Mouse (Mus musculus): ENCODE results near the gene Ankib1.

Gene Ankib1

DNA sequence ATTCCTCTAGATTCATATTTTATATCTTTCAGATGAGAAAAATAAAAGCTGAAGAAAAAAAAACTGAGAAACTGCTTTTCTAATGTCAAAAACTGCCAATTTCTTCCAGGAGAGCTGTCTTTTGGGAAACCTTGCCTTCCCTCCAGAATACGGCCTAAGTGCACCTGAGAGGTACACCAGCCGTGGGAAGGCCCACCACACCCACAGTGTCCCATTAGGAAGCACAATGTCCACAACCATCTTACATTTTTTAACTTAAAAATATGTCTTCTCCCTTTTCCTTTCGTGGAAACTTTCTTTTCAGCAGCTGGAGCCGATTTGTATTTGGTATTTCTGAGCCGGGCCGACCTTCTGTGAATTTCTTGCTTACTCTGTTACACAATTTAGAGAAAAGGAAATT lies 156.2 kb downstream of the Ankib1 start:
- no peak for DNase-seq

DNA sequence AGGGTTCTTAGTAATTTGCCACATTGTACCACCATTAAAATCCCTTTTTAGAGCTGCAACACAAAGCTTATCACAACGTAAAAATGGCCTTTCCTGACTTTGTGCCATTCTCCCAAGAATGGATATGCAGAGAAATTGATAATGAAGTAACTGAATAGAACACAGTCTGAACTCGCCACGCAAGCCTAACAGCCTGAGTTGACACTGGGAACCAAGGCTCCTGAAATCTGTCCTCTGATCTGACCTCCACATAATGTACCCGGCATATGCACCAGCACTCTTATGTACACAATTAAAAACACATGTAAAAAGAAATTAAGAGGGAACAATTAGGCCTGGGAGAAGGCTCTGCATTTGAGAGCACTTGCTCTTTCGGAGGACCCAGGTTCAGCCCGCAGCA lies 157.4 kb downstream of the Ankib1 start:
- DNase-seq = no peak

DNA sequence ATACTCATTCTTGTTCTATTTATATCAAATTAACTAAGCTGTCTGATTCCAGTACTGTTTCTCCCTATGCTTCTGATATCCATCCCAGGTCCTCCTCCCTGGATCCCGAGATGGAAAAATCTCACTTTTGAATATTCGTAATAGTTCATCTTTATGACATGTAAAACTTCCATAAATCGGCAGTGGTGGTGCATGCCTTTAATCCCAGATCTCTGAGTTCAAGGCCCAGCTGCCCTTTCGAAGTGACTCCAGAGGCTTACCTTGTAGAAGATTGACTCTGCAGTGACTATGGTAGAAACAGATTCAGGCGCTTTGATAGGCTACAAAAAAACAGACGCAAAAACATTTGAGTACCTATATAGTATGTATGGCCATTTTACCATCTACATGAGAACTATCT lies 158.1 kb downstream of the Ankib1 start:
- no peak for DNase-seq
